13 mouse cellular contexts compared by ENCODE assay signal in the genomic region with DNA sequence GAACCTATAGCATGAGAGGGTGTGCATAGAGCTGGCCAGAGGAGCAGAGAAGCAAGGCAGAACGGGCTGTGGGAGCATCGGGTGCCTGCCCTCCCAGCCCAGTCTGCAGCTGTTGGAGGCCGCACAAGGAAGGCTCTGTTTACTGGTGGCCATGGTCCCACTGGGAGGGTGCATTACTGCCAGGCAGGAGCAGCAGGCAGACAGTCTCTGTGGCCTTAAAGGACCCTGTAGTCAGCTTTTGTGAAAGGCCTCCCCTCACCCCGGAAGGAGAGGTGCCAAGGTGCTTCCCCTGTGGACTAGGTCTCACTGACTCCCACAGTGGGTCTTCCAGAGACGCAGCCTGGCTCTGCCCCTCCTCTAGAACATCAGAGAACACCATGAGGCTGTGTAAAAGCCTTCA. TPM values are rescaled to one million over a fixed set of nuclear protein-coding genes. Genes with fewer than 3 reads are reported as not detected.
A peak's percentile ranks its signal among the peaks of the same experiment; 100 is the strongest.
DNase-seq lines count a peak whose midpoint lies in the region; ATAC-seq and TF ChIP-seq lines count a peak whose summit lies in the region.
"Had no signal": no experiment of that assay in that cellular context is flagged by ENCODE, and none has a peak within 500 bp of the region (broad histone marks: within the 10 kb centered on the region; RNA-seq: fewer than 3 reads in every experiment).

No protein-coding gene starts in this region.

- no peak overlapping the region for H3K4me2 ChIP-seq in forebrain, postnatal 0 days (ENCODE audit: low read depth)
- no peak overlapping the region for H3K4me2 ChIP-seq in midbrain, postnatal 0 days (ENCODE audit: low read depth, low read length, poor library complexity, severe bottlenecking)
- H3K4me2 ChIP-seq in neural tube, embryonic 15.5 days = no peak overlapping the region
- H3K4me2 ChIP-seq: embryonic facial prominence, embryonic 12.5 days had no signal

- peaks cover 14% of the 10 kb centered on the region for H3K27me3 ChIP-seq in forebrain, embryonic 10.5 days (ENCODE audit: poor library complexity, severe bottlenecking)
- H3K27me3 ChIP-seq in forebrain, postnatal 0 days (ENCODE audit: insufficient read depth, low read length) = no peaks in the 10 kb centered on the region
- H3K27me3 ChIP-seq in midbrain, embryonic 10.5 days (ENCODE audit: low read depth, poor library complexity, severe bottlenecking) = 0 out of 2 replicates have a peak, but pooled peaks cover 16% of the 10 kb centered on the region
- H3K27me3 ChIP-seq in midbrain, postnatal 0 days (ENCODE audit: insufficient read depth, low read length) = no peaks in the 10 kb centered on the region
- 0 out of 2 replicates have a peak, but pooled peaks cover 3% of the 10 kb centered on the region for H3K27me3 ChIP-seq in neural tube, embryonic 15.5 days (replicated peaks)

- H3K4me1 ChIP-seq in forebrain, embryonic 10.5 days = peaks cover 38% of the 10 kb centered on the region
- peaks cover 18% of the 10 kb centered on the region; the same call in 1 of the 2 replicates for H3K4me1 ChIP-seq in forebrain, postnatal 0 days (ENCODE audit: insufficient read depth)
- H3K4me1 ChIP-seq in midbrain, embryonic 10.5 days = peaks cover 33% of the 10 kb centered on the region
- H3K4me1 ChIP-seq in midbrain, postnatal 0 days (ENCODE audit: insufficient read depth, low read length) = peaks cover 6% of the 10 kb centered on the region; the same call in 1 of the 2 replicates
- peaks cover 32% of the 10 kb centered on the region for H3K4me1 ChIP-seq in neural tube, embryonic 15.5 days

- no peak overlapping the region for H3K9ac ChIP-seq in forebrain, postnatal 0 days
- no peak overlapping the region for H3K9ac ChIP-seq in midbrain, postnatal 0 days (replicated peaks; ENCODE audit: low read length, poor library complexity, severe bottlenecking)
- H3K9ac ChIP-seq in neural tube, embryonic 15.5 days (replicated peaks) = no peak overlapping the region
- H3K9ac ChIP-seq: embryonic facial prominence, embryonic 12.5 days had no signal

- no peak for ATAC-seq in forebrain, postnatal 0 days
- ATAC-seq in midbrain, postnatal 0 days (ENCODE audit: low FRiP score) = no peak
- ATAC-seq in neural tube, embryonic 15.5 days (ENCODE audit: low FRiP score) = no peak

- WGBS in forebrain, embryonic 10.5 days = 86% methylated on average over 5 of the region's 5 CpGs
- WGBS in forebrain, postnatal 0 days = 83% methylated on average over 5 of the region's 5 CpGs
- 86% methylated on average over 5 of the region's 5 CpGs for WGBS in midbrain, embryonic 10.5 days
- WGBS in midbrain, postnatal 0 days = 79% methylated on average over 5 of the region's 5 CpGs
- WGBS in neural tube, embryonic 15.5 days = 88% methylated on average over 5 of the region's 5 CpGs

- peaks cover 18% of the 10 kb centered on the region for H3K36me3 ChIP-seq in forebrain, embryonic 10.5 days (replicated peaks)
- no peaks in the 10 kb centered on the region for H3K36me3 ChIP-seq in forebrain, postnatal 0 days (ENCODE audit: insufficient read depth)
- H3K36me3 ChIP-seq in midbrain, embryonic 10.5 days = peaks cover 18% of the 10 kb centered on the region
- H3K36me3 ChIP-seq in midbrain, postnatal 0 days (ENCODE audit: insufficient read depth, low read length) = peaks cover 1% of the 10 kb centered on the region; the same call in 1 of the 2 replicates
- H3K36me3 ChIP-seq in neural tube, embryonic 15.5 days = peaks cover 1% of the 10 kb centered on the region; the same call in 1 of the 2 replicates

- no peaks in the 10 kb centered on the region for H3K9me3 ChIP-seq in forebrain, embryonic 10.5 days
- no peaks in the 10 kb centered on the region for H3K9me3 ChIP-seq in forebrain, postnatal 0 days (ENCODE audit: low read length)
- H3K9me3 ChIP-seq in midbrain, embryonic 10.5 days (replicated peaks) = no peaks in the 10 kb centered on the region
- no peaks in the 10 kb centered on the region for H3K9me3 ChIP-seq in midbrain, postnatal 0 days (ENCODE audit: low read length)
- no peaks in the 10 kb centered on the region for H3K9me3 ChIP-seq in neural tube, embryonic 15.5 days (replicated peaks)
- H3K9me3 ChIP-seq: embryonic facial prominence, embryonic 12.5 days had no signal

- TF ChIP-seq CTCF in forebrain, postnatal 0 days (IDR thresholded peaks at IDR 0.05; ENCODE audit: low read depth) = no peak
- no peak for TF ChIP-seq CTCF in midbrain, postnatal 0 days (IDR thresholded peaks at IDR 0.05)

- H3K27ac ChIP-seq in forebrain, embryonic 10.5 days = peak overlapping the region; percentile 32; the same call in 1 of the 2 replicates
- no peak overlapping the region; the same call in 1 of the 2 replicates for H3K27ac ChIP-seq in forebrain, postnatal 0 days (ENCODE audit: low read depth, low read length)
- 0 out of 2 replicates have a peak overlapping the region, but pooled peaks have one; percentile 25 for H3K27ac ChIP-seq in midbrain, embryonic 10.5 days (replicated peaks)
- H3K27ac ChIP-seq in midbrain, postnatal 0 days (ENCODE audit: low read depth, low read length) = no peak overlapping the region
- H3K27ac ChIP-seq in neural tube, embryonic 15.5 days (replicated peaks) = no peak overlapping the region
- H3K27ac ChIP-seq: embryonic facial prominence, embryonic 12.5 days had no signal

- no peak for DNase-seq in forebrain, embryonic 10.5 days (ENCODE audit: extremely low spot score, low spot score)
- DNase-seq in forebrain, postnatal 0 days = no peak
- no peak for DNase-seq in midbrain, embryonic 10.5 days (ENCODE audit: low spot score)
- DNase-seq in midbrain, postnatal 0 days (ENCODE audit: low spot score) = no peak
- DNase-seq in layer of hippocampus, adult 9-11 months = peak; percentile 83
- peak; percentile 80 for DNase-seq in skeletal muscle tissue, adult 2 months (ENCODE audit: low read depth, low spot score)
- DNase-seq in kidney, postnatal 36 days = no peak
- DNase-seq: B cell, adult 2 months had no signal

- H3K4me3 ChIP-seq in forebrain, embryonic 10.5 days = no peak overlapping the region
- H3K4me3 ChIP-seq in forebrain, postnatal 0 days (ENCODE audit: low read depth, low read length) = no peak overlapping the region
- no peak overlapping the region for H3K4me3 ChIP-seq in midbrain, embryonic 10.5 days
- H3K4me3 ChIP-seq in midbrain, postnatal 0 days (ENCODE audit: low read depth, low read length) = no peak overlapping the region
- H3K4me3 ChIP-seq in neural tube, embryonic 15.5 days (replicated peaks) = no peak overlapping the region
- H3K4me3 ChIP-seq: embryonic facial prominence, embryonic 12.5 days had no signal

RNA-seq across cellular contexts. Expression of a gene that starts 2.4 kb away (rescaled TPM):
- polyA plus RNA-seq in forebrain, embryonic 10.5 days (2016; fragmentation: Nextera tagmentation; extraction: Ambion mirVana) = 736 and 780 TPM in 2 replicates
- 553 and 579 TPM in 2 replicates for total RNA-seq in forebrain, postnatal 0 days (2014; rRNA removed)
- 382 and 469 TPM in 2 replicates for polyA plus RNA-seq in forebrain, postnatal 0 days (2015; fragmentation: Nextera tagmentation; extraction: Ambion mirVana)
- 682 and 743 TPM in 2 replicates for polyA plus RNA-seq in midbrain, embryonic 10.5 days (2016; fragmentation: Nextera tagmentation; extraction: Ambion mirVana)
- total RNA-seq in midbrain, postnatal 0 days (2014; rRNA removed) = 547 and 625 TPM in 2 replicates
- polyA plus RNA-seq in midbrain, postnatal 0 days (2015; fragmentation: Nextera tagmentation; extraction: Ambion mirVana) = 461 and 501 TPM in 2 replicates
- 462 and 502 TPM in 2 replicates for polyA plus RNA-seq in neural tube, embryonic 15.5 days (2015; fragmentation: Nextera tagmentation; extraction: Ambion mirVana)

RNA-seq across cellular contexts. Expression of a gene that starts 7.3 kb away (rescaled TPM):
- not detected in 2 replicates for polyA plus RNA-seq in forebrain, embryonic 10.5 days (2016; fragmentation: Nextera tagmentation; extraction: Ambion mirVana)
- not detected in 2 replicates for total RNA-seq in forebrain, postnatal 0 days (2014; rRNA removed)
- polyA plus RNA-seq in forebrain, postnatal 0 days (2015; fragmentation: Nextera tagmentation; extraction: Ambion mirVana) = not detected in 2 replicates
- polyA plus RNA-seq in midbrain, embryonic 10.5 days (2016; fragmentation: Nextera tagmentation; extraction: Ambion mirVana) = not detected in 2 replicates
- total RNA-seq in midbrain, postnatal 0 days (2014; rRNA removed) = not detected in 2 replicates
- polyA plus RNA-seq in midbrain, postnatal 0 days (2015; fragmentation: Nextera tagmentation; extraction: Ambion mirVana) = not detected in 2 replicates
- polyA plus RNA-seq in neural tube, embryonic 15.5 days (2015; fragmentation: Nextera tagmentation; extraction: Ambion mirVana) = not detected in 2 replicates
- total RNA-seq: granulocyte monocyte progenitor cell, adult 5-6 weeks had no signal
- polyA plus RNA-seq: brain, embryonic 14.5 days; embryonic facial prominence, embryonic 12.5 days; neural tube, embryonic 14.5 days had no signal

RNA-seq across cellular contexts. Expression of a gene that starts 8.3 kb away (rescaled TPM):
- 0.67 and 0.80 TPM in 2 replicates for polyA plus RNA-seq in forebrain, embryonic 10.5 days (2016; fragmentation: Nextera tagmentation; extraction: Ambion mirVana)
- not detected in 2 replicates for total RNA-seq in forebrain, postnatal 0 days (2014; rRNA removed)
- polyA plus RNA-seq in forebrain, postnatal 0 days (2015; fragmentation: Nextera tagmentation; extraction: Ambion mirVana) = 0.94 TPM in 1 of 2 replicates, not detected in the other
- polyA plus RNA-seq in midbrain, embryonic 10.5 days (2016; fragmentation: Nextera tagmentation; extraction: Ambion mirVana) = 0.62 TPM in 1 of 2 replicates, not detected in the other
- total RNA-seq in midbrain, postnatal 0 days (2014; rRNA removed) = not detected in 2 replicates
- 1.5 TPM in 1 of 2 replicates, not detected in the other for polyA plus RNA-seq in midbrain, postnatal 0 days (2015; fragmentation: Nextera tagmentation; extraction: Ambion mirVana)
- polyA plus RNA-seq in neural tube, embryonic 15.5 days (2015; fragmentation: Nextera tagmentation; extraction: Ambion mirVana) = not detected in 2 replicates
- total RNA-seq: granulocyte monocyte progenitor cell, adult 5-6 weeks had no signal
- polyA plus RNA-seq: embryonic facial prominence, embryonic 12.5 days had no signal

RNA-seq across cellular contexts. Expression of a gene that starts 9.7 kb away (rescaled TPM):
- not detected in 2 replicates for polyA plus RNA-seq in forebrain, embryonic 10.5 days (2016; fragmentation: Nextera tagmentation; extraction: Ambion mirVana)
- not detected in 2 replicates for total RNA-seq in forebrain, postnatal 0 days (2014; rRNA removed)
- not detected in 2 replicates for polyA plus RNA-seq in forebrain, postnatal 0 days (2015; fragmentation: Nextera tagmentation; extraction: Ambion mirVana)
- not detected in 2 replicates for polyA plus RNA-seq in midbrain, embryonic 10.5 days (2016; fragmentation: Nextera tagmentation; extraction: Ambion mirVana)
- total RNA-seq in midbrain, postnatal 0 days (2014; rRNA removed) = 0.33 TPM in 1 of 2 replicates, not detected in the other
- polyA plus RNA-seq in midbrain, postnatal 0 days (2015; fragmentation: Nextera tagmentation; extraction: Ambion mirVana) = not detected in 2 replicates
- not detected in 2 replicates for polyA plus RNA-seq in neural tube, embryonic 15.5 days (2015; fragmentation: Nextera tagmentation; extraction: Ambion mirVana)
- total RNA-seq: granulocyte monocyte progenitor cell, adult 5-6 weeks had no signal
- polyA plus RNA-seq: brain, embryonic 14.5 days; embryonic facial prominence, embryonic 12.5 days; neural tube, embryonic 14.5 days had no signal

RNA-seq across cellular contexts. Expression of a gene that starts 12.4 kb away (rescaled TPM):
- not detected in 2 replicates for polyA plus RNA-seq in forebrain, embryonic 10.5 days (2016; fragmentation: Nextera tagmentation; extraction: Ambion mirVana)
- not detected in 2 replicates for total RNA-seq in forebrain, postnatal 0 days (2014; rRNA removed)
- polyA plus RNA-seq in forebrain, postnatal 0 days (2015; fragmentation: Nextera tagmentation; extraction: Ambion mirVana) = not detected in 2 replicates
- not detected in 2 replicates for polyA plus RNA-seq in midbrain, embryonic 10.5 days (2016; fragmentation: Nextera tagmentation; extraction: Ambion mirVana)
- total RNA-seq in midbrain, postnatal 0 days (2014; rRNA removed) = 0.38 TPM in 1 of 2 replicates, not detected in the other
- polyA plus RNA-seq in midbrain, postnatal 0 days (2015; fragmentation: Nextera tagmentation; extraction: Ambion mirVana) = not detected in 2 replicates
- polyA plus RNA-seq in neural tube, embryonic 15.5 days (2015; fragmentation: Nextera tagmentation; extraction: Ambion mirVana) = not detected in 2 replicates
- total RNA-seq: granulocyte monocyte progenitor cell, adult 5-6 weeks had no signal
- polyA plus RNA-seq: brain, embryonic 14.5 days; embryonic facial prominence, embryonic 12.5 days; neural tube, embryonic 14.5 days had no signal

Comparison
In these comparisons a context has a peak if more than half of its experiments do, and no peak if none do; other contexts are left out.
1. H3K27ac ChIP-seq: peak in forebrain, embryonic 10.5 days (single experiment) and midbrain, embryonic 10.5 days (single experiment); none in forebrain, postnatal 0 days (single experiment), midbrain, postnatal 0 days (single experiment) and neural tube, embryonic 15.5 days (single experiment).
2. DNase-seq: peak in layer of hippocampus, adult 9-11 months (single experiment) and skeletal muscle tissue, adult 2 months (single experiment); none in forebrain, embryonic 10.5 days (single experiment), forebrain, postnatal 0 days (single experiment), midbrain, embryonic 10.5 days (single experiment), midbrain, postnatal 0 days (single experiment) and kidney, postnatal 36 days (0 of 2).